ENCODE assay signal across 8 mouse cellular contexts in the genomic region with DNA sequence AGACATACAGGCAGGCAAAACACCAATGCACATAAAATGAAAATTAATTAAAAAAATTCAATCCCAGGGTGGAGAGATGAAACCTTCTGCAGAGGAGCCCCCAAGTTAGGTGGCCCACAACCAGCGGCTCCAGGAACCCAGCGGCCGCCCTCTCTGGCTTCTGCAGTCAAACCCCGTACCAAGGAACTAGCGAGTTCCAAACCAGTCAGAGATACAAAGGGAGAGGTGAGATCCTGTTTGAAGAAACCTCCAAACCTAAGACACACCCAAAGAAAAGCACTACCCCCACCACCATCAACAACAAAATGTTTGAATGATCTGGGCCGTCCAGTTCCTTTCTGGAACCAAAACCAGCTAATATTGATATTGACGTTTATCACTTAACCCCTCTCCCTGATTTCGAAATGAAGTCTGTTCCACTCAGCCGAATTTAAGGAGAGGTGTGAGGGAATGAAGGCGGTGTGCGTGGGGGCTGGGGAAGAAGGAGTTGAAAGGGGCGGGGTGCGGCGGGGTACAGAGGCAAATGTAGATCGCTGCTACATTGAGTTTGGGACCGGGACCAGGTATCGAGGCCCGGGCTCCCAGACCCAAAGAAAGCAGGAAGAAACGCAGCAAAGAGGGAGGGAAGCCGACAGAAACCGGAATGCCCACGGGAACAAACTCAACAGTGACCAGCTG. TPM values are rescaled to one million over a fixed set of nuclear protein-coding genes. Genes with fewer than 3 reads are reported as not detected.
DNase-seq lines count a peak whose midpoint lies in the region; ATAC-seq and TF ChIP-seq lines count a peak whose summit lies in the region.

No protein-coding gene starts in this region.

- peaks cover 14% of the 10 kb centered on the region for H3K4me1 ChIP-seq in testis, adult 2 months (ENCODE audit: control insufficient read depth, insufficient read depth, low read length)
- no peaks in the 10 kb centered on the region for H3K4me1 ChIP-seq in midbrain, embryonic 14.5 days (ENCODE audit: control insufficient read depth, insufficient read depth, low read length)

- H3K9me3 ChIP-seq in midbrain, embryonic 14.5 days (ENCODE audit: control insufficient read depth, low read length) = no peaks in the 10 kb centered on the region

- H3K27ac ChIP-seq in testis, adult 2 months (ENCODE audit: control insufficient read depth, insufficient read depth, low read depth, low read length) = peak overlapping the region; percentile 92
- H3K27ac ChIP-seq in midbrain, embryonic 14.5 days (replicated peaks; ENCODE audit: low read depth, low read length) = peak overlapping the region; percentile 65; the same call in 1 of the 2 replicates

- no peak for TF ChIP-seq CTCF in testis, adult 2 months (IDR thresholded peaks at IDR 0.05; ENCODE audit: control insufficient read depth, insufficient read depth, insufficient replicate concordance, low read depth, low read length)

- no peaks in the 10 kb centered on the region for H3K36me3 ChIP-seq in testis, adult 2 months (ENCODE audit: control insufficient read depth, insufficient read depth, low read length)
- no peaks in the 10 kb centered on the region for H3K36me3 ChIP-seq in midbrain, embryonic 14.5 days (ENCODE audit: control insufficient read depth, insufficient read depth, low read length)

- ATAC-seq in inflammation-experienced regulatory T-cells, adult 6 months = peak; percentile 23
- ATAC-seq in midbrain, embryonic 14.5 days (ENCODE audit: low FRiP score, low TSS enrichment) = peak; percentile 52

- peak overlapping the region; percentile 92 for H3K4me3 ChIP-seq in testis, adult 2 months (ENCODE audit: control insufficient read depth, low read depth, low read length)
- H3K4me3 ChIP-seq in midbrain, embryonic 14.5 days (replicated peaks; ENCODE audit: low read depth, low read length) = peak overlapping the region; percentile 75

- WGBS in midbrain, embryonic 14.5 days = 11% methylated on average over 22 of the region's 22 CpGs

- peak overlapping the region; percentile 48 for H3K4me2 ChIP-seq in midbrain, embryonic 14.5 days (ENCODE audit: low read length)

- no peak for TF ChIP-seq POLR2A in testis, adult 2 months (IDR thresholded peaks at IDR 0.05; ENCODE audit: control insufficient read depth, low read depth, low read length)

- peak; percentile 7 for DNase-seq in embryo, embryonic 11 days
- DNase-seq in embryo, embryonic 10.5 days (ENCODE audit: low spot score) = no peak
- DNase-seq in testis, postnatal 10 days (ENCODE audit: low spot score) = no peak
- DNase-seq in midbrain, embryonic 14.5 days = no peak
- no peak for DNase-seq in right cerebral cortex, postnatal 14 days
- DNase-seq in gastrocnemius, postnatal 10 days = no peak

- no peaks in the 10 kb centered on the region for H3K27me3 ChIP-seq in testis, adult 2 months (ENCODE audit: control insufficient read depth, insufficient read depth, low read length)
- no peaks in the 10 kb centered on the region for H3K27me3 ChIP-seq in midbrain, embryonic 14.5 days (ENCODE audit: control insufficient read depth, insufficient read depth, low read length)

- H3K9ac ChIP-seq in midbrain, embryonic 14.5 days (replicated peaks; ENCODE audit: low read length) = peak overlapping the region; percentile 17

RNA-seq across cellular contexts. Expression of a gene that starts 13.1 kb away (rescaled TPM):
- 102 and 108 TPM in 2 replicates for polyA plus RNA-seq in testis, adult 2 months (2012; rRNA removed)
- under 1 TPM in 1 of 3 experiments, not detected in 2; 0.23 TPM for polyA plus RNA-seq in inflammation-experienced regulatory T-cells, adult 6 months (2017; shearing (Covaris generic))
- polyA plus RNA-seq in midbrain, embryonic 14.5 days (2014; fragmentation: Nextera tagmentation; extraction: Ambion mirVana) = 0.22 TPM in 1 of 2 replicates, not detected in the other
- total RNA-seq in gastrocnemius, postnatal 10 days (2021) = not detected

RNA-seq across cellular contexts. Expression of a gene that starts 30.4 kb away (rescaled TPM):
- 7.3 and 7.7 TPM in 2 replicates for polyA plus RNA-seq in testis, adult 2 months (2012; rRNA removed)
- 10 to 100 TPM; 16.8 to 34.9 (median 34.9) TPM for polyA plus RNA-seq in inflammation-experienced regulatory T-cells, adult 6 months (2017; shearing (Covaris generic))
- 30.2 and 32.8 TPM in 2 replicates for polyA plus RNA-seq in midbrain, embryonic 14.5 days (2014; fragmentation: Nextera tagmentation; extraction: Ambion mirVana)
- 10 to 100 TPM; 32.1 to 43.2 TPM for total RNA-seq in gastrocnemius, postnatal 10 days (2021)

Comparison
In these comparisons a context has a peak if more than half of its experiments do, and no peak if none do; other contexts are left out.
1. RNA of a gene that starts 13.1 kb away (polyA plus RNA-seq): 102 to 108 TPM in testis, adult 2 months; 0.23 TPM in inflammation-experienced regulatory T-cells, adult 6 months and 0.22 TPM in midbrain, embryonic 14.5 days; every median in the first group is over 10 times any median in the second.